Mouse (Mus musculus): ENCODE results near the gene Fh1.

Fh1 gene

GRCm38 (mm10) chr1:175623656-175624055 is 1.8 kb downstream of the Fh1 start:
- DNase-seq (ENCODE audit: extremely low spot score, low spot score) = no peak

GRCm38 (mm10) chr1:175619814-175620431 is 5.5 kb downstream of the Fh1 start, which contains the start of gene Kmo:
Gene Kmo (plus strand): TSS chr1:175620381.
- DNase-seq (ENCODE audit: extremely low spot score, low spot score) = no peak

GRCm38 (mm10) chr1:175614992-175615391 is 10.4 kb downstream of the Fh1 start:
- no peak for DNase-seq (ENCODE audit: extremely low spot score, low spot score)

GRCm38 (mm10) chr1:175608708-175609107 is 16.7 kb downstream of the Fh1 start:
- no peak for DNase-seq (ENCODE audit: extremely low spot score, low spot score)

GRCm38 (mm10) chr1:175607838-175608585 is 17.4 kb downstream of the Fh1 start:
- DNase-seq (ENCODE audit: extremely low spot score, low spot score) = no peak

- DNase-seq (ENCODE audit: extremely low spot score, low spot score) = no peak
Measured at GRCm38 (mm10) chr1:175607308-175607707, 18.1 kb downstream of the Fh1 start.

GRCm38 (mm10) chr1:175603390-175603789 is 22.0 kb downstream of the Fh1 start:
- DNase-seq (ENCODE audit: extremely low spot score, low spot score) = peak; percentile 17

GRCm38 (mm10) chr1:175602231-175602630 is 23.2 kb downstream of the Fh1 start:
- no peak for DNase-seq (ENCODE audit: extremely low spot score, low spot score)

GRCm38 (mm10) chr1:175592832-175593231 is 32.6 kb downstream of the Fh1 start:
- no peak for DNase-seq (ENCODE audit: extremely low spot score, low spot score)

GRCm38 (mm10) chr1:175586656-175587055 is 38.8 kb downstream of the Fh1 start:
- no peak for DNase-seq (ENCODE audit: extremely low spot score, low spot score)

- no peak for DNase-seq (ENCODE audit: extremely low spot score, low spot score)
Measured at GRCm38 (mm10) chr1:175585267-175585666, 40.2 kb downstream of the Fh1 start.

- no peak for DNase-seq (ENCODE audit: extremely low spot score, low spot score)
Measured at GRCm38 (mm10) chr1:175582799-175583198, 42.6 kb downstream of the Fh1 start.

- no peak for DNase-seq (ENCODE audit: extremely low spot score, low spot score)
Measured at GRCm38 (mm10) chr1:175580346-175580745, 45.1 kb downstream of the Fh1 start.

- no peak for DNase-seq (ENCODE audit: extremely low spot score, low spot score)
Measured at GRCm38 (mm10) chr1:175579598-175580235, 45.7 kb downstream of the Fh1 start.

GRCm38 (mm10) chr1:175578425-175579096 is 46.9 kb downstream of the Fh1 start:
- DNase-seq (ENCODE audit: extremely low spot score, low spot score) = no peak

- no peak for DNase-seq (ENCODE audit: extremely low spot score, low spot score)
Measured at GRCm38 (mm10) chr1:175574129-175574528, 51.3 kb downstream of the Fh1 start.

- DNase-seq (ENCODE audit: extremely low spot score, low spot score) = no peak
Measured at GRCm38 (mm10) chr1:175565579-175566103, 59.8 kb downstream of the Fh1 start.

GRCm38 (mm10) chr1:175564321-175564720 is 61.1 kb downstream of the Fh1 start:
- no peak for DNase-seq (ENCODE audit: extremely low spot score, low spot score)

GRCm38 (mm10) chr1:175562379-175562778 is 63.1 kb downstream of the Fh1 start:
- no peak for DNase-seq (ENCODE audit: extremely low spot score, low spot score)

GRCm38 (mm10) chr1:175561806-175562205 is 63.6 kb downstream of the Fh1 start:
- no peak for DNase-seq (ENCODE audit: extremely low spot score, low spot score)

- DNase-seq (ENCODE audit: extremely low spot score, low spot score) = no peak
Measured at GRCm38 (mm10) chr1:175554641-175555040, 70.8 kb downstream of the Fh1 start.

- no peak for DNase-seq (ENCODE audit: extremely low spot score, low spot score)
Measured at GRCm38 (mm10) chr1:175552474-175552873, 73.0 kb downstream of the Fh1 start.
